Mouse (Mus musculus) hindbrain, embryonic 12.5 days (tissue): ENCODE data around the gene Mapk13. TPM values are rescaled to one million over a fixed set of nuclear protein-coding genes. Genes with fewer than 3 reads are reported as not detected.

Experiments
- ATAC-seq: fragments of 200-750 bp; cut with Nextera tagmentation; 2 replicates; pipeline ENCODE4 v1.8.0; 2017; ENCODE audit warnings: moderate TSS enrichment; ENCODE audit not compliant: low FRiP score
- H3K27ac ChIP-seq: fragments of 300-500 bp; sonication (generic); 2 replicates; pipeline ENCODE4 v1.5.1; 2016; ENCODE audit warnings: mild to moderate bottlenecking
- H3K27me3 ChIP-seq: fragments of 300-500 bp; sonication (generic); 2 replicates; pipeline ENCODE4 v1.6.1; 2016; ENCODE audit warnings: mild to moderate bottlenecking
- H3K36me3 ChIP-seq: fragments of 300-500 bp; sonication (generic); 2 replicates; pipeline ENCODE4 v1.6.1; 2016; ENCODE audit warnings: mild to moderate bottlenecking
- H3K4me1 ChIP-seq: fragments of 300-500 bp; sonication (generic); 2 replicates; pipeline ENCODE4 v1.6.1; 2016
- H3K4me2 ChIP-seq: fragments of 300-500 bp; sonication (generic); replicated peaks from 2 replicates; pipeline ENCODE4 v1.6.1; 2016; ENCODE audit warnings: mild to moderate bottlenecking
- H3K4me3 ChIP-seq: fragments of 300-500 bp; sonication (generic); 2 replicates; pipeline ENCODE4 v1.5.1; 2016; ENCODE audit warnings: mild to moderate bottlenecking
- H3K9ac ChIP-seq: fragments of 300-500 bp; sonication (generic); 2 replicates; pipeline ENCODE4 v1.6.1; 2016; ENCODE audit warnings: mild to moderate bottlenecking, moderate library complexity
- H3K9me3 ChIP-seq: fragments of 300-500 bp; sonication (generic); replicated peaks from 2 replicates; pipeline ENCODE4 v1.6.1; 2016; ENCODE audit warnings: mild to moderate bottlenecking
- WGBS: fragments of 180-500 bp; shearing (Covaris S2); methylation state at CpG from one replicate; pipeline ENCODE4 v1.1.7; 2016; 5-methylcytosine and 5-hydroxymethylcytosine counted together
- polyA plus RNA-seq: library from polyadenylated mRNA; unstranded; fragments of >200 nt; fragmentation: Nextera tagmentation; extraction: Ambion mirVana; gene quantifications from 2 replicates; pipeline ENCODE4 v1.2.1, GENCODE M21; 2016

Gene Mapk13
- polyA plus RNA-seq, 1 experiment from 2014 or later, result 6.5 TPM

DNA sequence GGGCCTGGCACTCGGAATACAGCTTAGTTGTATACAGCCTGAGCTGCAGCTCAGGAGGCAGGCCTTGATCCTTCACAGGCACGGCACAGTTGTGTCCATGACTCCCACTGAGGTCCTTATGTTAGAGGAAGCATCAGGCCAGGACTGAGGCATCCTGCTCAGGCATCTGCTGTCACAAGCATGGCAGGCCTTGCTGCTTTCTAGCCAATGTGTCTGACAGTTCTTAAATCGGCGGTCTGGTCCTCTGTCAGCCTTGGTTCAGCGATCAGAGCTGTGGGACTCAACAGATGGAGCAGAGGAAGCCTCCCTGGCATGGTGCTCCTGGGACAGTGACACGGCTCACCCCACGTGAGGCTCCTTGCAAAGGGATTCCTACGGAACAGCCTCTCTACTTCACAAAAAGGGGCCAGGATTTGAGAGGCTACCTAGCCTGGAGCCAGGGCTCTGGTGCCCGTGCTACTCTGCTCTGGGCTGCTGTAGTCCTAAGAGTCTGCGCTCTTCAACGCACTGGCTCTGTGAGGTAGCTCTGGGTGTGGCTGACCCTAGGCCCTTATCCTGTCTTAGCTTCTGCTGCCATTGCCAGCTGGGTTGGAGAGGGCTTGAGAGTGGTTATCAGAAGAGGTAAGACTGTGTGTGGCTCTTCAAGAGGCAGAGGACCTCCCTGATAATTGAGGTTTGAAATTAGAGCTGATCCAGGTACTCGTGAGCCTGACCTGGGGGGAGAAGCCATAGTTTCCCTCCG, 54.1 kb downstream of the Mapk13 start:
- no peak overlapping the region for H3K4me2 ChIP-seq
- no peaks in the 10 kb centered on the region for H3K27me3 ChIP-seq
- no peak for ATAC-seq
- H3K36me3 ChIP-seq, result peaks cover 96% of the 10 kb centered on the region
- no peak overlapping the region for H3K9ac ChIP-seq
- no peak overlapping the region for H3K27ac ChIP-seq
- no peaks in the 10 kb centered on the region for H3K4me1 ChIP-seq
- WGBS, result 91% methylated on average over 13 of the region's 13 CpGs
- no peaks in the 10 kb centered on the region for H3K9me3 ChIP-seq
- H3K4me3 ChIP-seq, result no peak overlapping the region

DNA sequence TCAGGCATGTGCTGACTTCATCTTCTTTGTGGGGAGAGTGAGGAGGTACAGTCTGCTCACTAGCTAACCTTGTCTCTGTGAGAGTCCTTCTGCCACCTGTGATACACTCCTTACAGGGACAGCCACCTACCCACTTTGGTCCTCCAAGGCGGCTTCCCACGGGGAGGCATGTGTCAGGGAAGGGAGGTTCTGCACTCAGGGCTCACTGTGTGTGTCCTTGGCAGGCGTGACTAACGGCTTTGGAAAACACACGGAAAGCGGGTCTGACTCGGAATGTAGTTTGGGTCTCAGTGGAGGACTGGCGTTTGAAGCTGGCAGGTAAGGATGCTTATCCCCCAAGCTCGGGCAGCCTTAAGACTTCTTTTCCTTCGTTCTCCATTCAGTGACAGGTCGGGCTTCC, 54.7 kb downstream of the Mapk13 start:
- Histone ChIP-seq H3K27ac (no peak overlapping the region), H3K4me1 (no peaks in the 10 kb centered on the region), H3K36me3 (peaks cover 96% of the 10 kb centered on the region), H3K9ac (no peak overlapping the region), H3K4me2 (no peak overlapping the region), H3K4me3 (no peak overlapping the region), H3K27me3 (no peaks in the 10 kb centered on the region), H3K9me3 (no peaks in the 10 kb centered on the region)
- WGBS, result 84% methylated on average over 11 of the region's 11 CpGs
- ATAC-seq, result no peak

DNA sequence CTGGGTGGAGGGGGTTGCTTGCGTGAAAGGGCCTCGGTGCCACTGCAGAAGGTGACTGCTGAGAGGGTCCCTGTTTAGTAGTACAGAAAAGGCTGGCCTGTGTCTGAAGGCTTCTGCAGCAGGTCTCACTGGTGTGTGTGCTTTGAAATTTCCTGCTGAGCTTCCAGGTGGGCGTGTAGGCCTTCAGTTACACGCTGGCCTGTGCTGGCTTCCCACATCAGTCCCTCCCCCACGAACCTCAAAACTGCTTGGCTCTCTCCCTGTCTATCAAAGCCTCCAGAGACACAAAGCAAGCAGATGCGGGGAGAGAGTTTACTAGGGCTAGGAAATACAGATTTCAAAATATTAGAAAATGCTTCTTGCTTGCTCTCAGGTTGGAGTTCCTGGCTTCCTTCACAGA, 55.8 kb downstream of the Mapk13 start:
- no peak for ATAC-seq
- Histone ChIP-seq H3K9ac (no peak overlapping the region), H3K9me3 (no peaks in the 10 kb centered on the region), H3K4me3 (no peak overlapping the region), H3K4me1 (no peaks in the 10 kb centered on the region), H3K27ac (no peak overlapping the region), H3K36me3 (peaks cover 95% of the 10 kb centered on the region), H3K27me3 (no peaks in the 10 kb centered on the region), H3K4me2 (no peak overlapping the region)
- WGBS, result 86% methylated on average over 6 of the region's 6 CpGs

DNA sequence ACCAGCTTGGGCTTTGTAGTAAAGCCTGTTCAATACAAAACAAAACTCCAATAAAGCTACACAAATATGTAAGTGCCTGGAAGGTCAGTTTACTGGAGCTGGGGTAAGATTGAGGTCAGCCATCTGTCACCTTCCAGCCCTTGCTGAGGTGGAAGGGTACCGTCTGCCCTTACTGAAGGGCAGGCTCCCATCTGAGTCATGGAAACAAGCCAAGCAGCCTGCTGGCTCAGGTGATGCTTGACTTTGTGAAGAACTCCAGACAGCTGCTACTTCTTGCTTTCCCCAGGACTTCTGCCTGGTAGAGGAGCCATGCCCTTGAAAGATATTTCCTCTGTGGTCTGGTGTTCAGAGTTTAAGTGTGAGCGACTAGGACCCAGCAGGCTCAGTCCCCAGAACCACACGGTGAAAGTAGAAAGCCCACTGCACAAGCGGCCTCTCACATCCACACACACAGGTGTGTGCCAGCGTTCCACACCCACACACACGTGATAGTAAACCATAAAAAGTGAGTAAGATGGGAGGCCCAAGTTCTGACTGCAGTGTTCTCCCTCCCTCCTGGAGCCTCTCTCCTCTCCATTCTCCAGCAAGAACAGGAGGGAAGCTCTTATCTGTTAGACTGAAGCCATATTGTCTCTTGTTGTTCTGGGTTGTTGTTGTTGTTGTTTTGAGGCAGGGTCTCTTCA, 56.4 kb downstream of the Mapk13 start:
- peaks cover 95% of the 10 kb centered on the region for H3K36me3 ChIP-seq
- no peak for ATAC-seq

DNA sequence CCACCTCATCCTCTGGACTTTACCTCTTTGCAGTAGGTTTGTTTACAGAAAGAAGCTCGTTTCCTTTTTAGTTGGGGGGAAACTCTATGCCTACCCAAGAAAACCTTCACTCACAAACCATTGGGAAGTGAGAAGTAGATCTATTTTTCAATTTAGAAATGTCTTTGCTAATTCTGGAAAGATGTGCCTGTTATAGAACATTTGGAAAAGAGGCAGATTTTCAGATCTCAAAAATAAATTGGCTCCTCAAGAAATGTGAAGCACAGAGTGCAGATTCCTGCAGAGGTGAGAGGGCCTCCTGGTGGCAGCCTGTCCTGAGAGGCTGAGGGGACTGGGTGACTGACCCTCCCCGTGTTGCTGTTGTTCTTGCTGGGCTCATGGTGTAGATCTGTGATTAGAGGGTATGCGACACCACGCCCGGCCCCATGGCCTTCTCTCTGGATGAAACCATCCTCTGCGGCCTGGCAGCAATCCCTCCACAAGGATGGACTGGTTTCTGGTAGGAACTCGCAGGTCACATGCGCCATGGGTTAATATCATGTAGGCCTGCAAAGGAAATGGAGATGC, 58.7 kb downstream of the Mapk13 start:
- 91% methylated on average over 8 of the region's 8 CpGs for WGBS
- no peak for ATAC-seq

More for the DNA sequence above, 56.4 kb downstream of the Mapk13 start:
- 93% methylated on average over 6 of the region's 6 CpGs for WGBS
- Histone ChIP-seq H3K4me3 (no peak overlapping the region), H3K4me2 (no peak overlapping the region), H3K27ac (no peak overlapping the region), H3K27me3 (no peaks in the 10 kb centered on the region), H3K9ac (no peak overlapping the region), H3K9me3 (no peaks in the 10 kb centered on the region), H3K4me1 (no peaks in the 10 kb centered on the region)

DNA sequence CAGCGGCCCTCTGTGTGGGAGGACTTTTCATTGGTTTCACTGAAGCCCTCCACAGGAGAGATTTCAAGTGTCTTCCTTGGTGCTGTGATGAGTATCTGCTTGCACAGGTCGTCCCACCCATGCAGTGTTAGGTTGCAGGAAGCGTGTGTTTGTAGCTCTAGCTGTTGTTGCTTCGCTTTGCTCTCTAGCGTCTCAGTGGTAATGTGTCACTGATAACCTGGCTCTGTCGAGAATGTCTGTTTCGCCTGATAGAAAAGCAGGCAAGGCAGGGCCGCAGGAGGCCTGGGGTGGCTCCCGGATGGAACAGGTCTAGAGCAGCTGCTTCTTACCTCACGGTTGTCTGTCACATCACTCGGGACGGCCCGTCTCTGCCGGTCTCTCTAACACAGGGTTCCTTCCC, 60.0 kb downstream of the Mapk13 start:
- WGBS, result 86% methylated on average over 14 of the region's 14 CpGs
- Histone ChIP-seq H3K27me3 (no peaks in the 10 kb centered on the region), H3K4me3 (no peak overlapping the region), H3K4me1 (no peaks in the 10 kb centered on the region), H3K4me2 (no peak overlapping the region), H3K27ac (no peak overlapping the region), H3K36me3 (peaks cover 91% of the 10 kb centered on the region), H3K9ac (0 out of 2 replicates have a peak overlapping the region, but pooled peaks have one; percentile 5), H3K9me3 (no peaks in the 10 kb centered on the region)
- no peak for ATAC-seq

More for the DNA sequence above, 58.7 kb downstream of the Mapk13 start:
- Histone ChIP-seq H3K4me3 (no peak overlapping the region), H3K36me3 (peaks cover 93% of the 10 kb centered on the region), H3K27me3 (no peaks in the 10 kb centered on the region), H3K27ac (no peak overlapping the region), H3K9ac (no peak overlapping the region), H3K4me1 (no peaks in the 10 kb centered on the region), H3K9me3 (no peaks in the 10 kb centered on the region), H3K4me2 (no peak overlapping the region)

Other genes with a start within 250 kb of the Mapk13 start
- not detected in 2 replicates for gene Armc12, start 238.5 kb upstream of the Mapk13 start, polyA plus RNA-seq
- not detected in 2 replicates for gene Clpsl2, start 219.9 kb upstream of the Mapk13 start, polyA plus RNA-seq
- not detected in 2 replicates for gene Clps, start 208.5 kb upstream of the Mapk13 start, polyA plus RNA-seq
- 2.0 and 3.4 TPM in 2 replicates for gene Lhfpl5, start 193.7 kb upstream of the Mapk13 start, polyA plus RNA-seq
- 100 and 105 TPM in 2 replicates for gene Srpk1, start 146.6 kb upstream of the Mapk13 start, polyA plus RNA-seq
- 0.44 and 0.63 TPM in 2 replicates for gene Slc26a8, start 79.1 kb upstream of the Mapk13 start, polyA plus RNA-seq
- 40.1 and 45.9 TPM in 2 replicates for gene Mapk14, start 78.0 kb upstream of the Mapk13 start, polyA plus RNA-seq
- 3.2 and 3.5 TPM in 2 replicates for gene AC170998.1, start 43.2 kb upstream of the Mapk13 start, polyA plus RNA-seq
- 13.0 and 13.8 TPM in 2 replicates for gene Brpf3, start 31.8 kb downstream of the Mapk13 start, polyA plus RNA-seq
- gene Pnpla1, start 89.1 kb downstream of the Mapk13 start, polyA plus RNA-seq, result not detected in 2 replicates
- 0.10 and 0.13 TPM in 2 replicates for gene 4930539E08Rik, start 146.0 kb downstream of the Mapk13 start, polyA plus RNA-seq
- not detected in 2 replicates for gene Pxt1, start 174.5 kb downstream of the Mapk13 start, polyA plus RNA-seq
- 120 and 122 TPM in 2 replicates for gene Kctd20, start 182.7 kb downstream of the Mapk13 start, polyA plus RNA-seq
- gene Stk38, start 238.7 kb downstream of the Mapk13 start, polyA plus RNA-seq, result 150 and 152 TPM in 2 replicates